Mouse (Mus musculus) natural killer cell, adult 2 months (primary cell): ENCODE results near the gene Prn.

Experiments used
- DNase-seq, 2 experiments: peaks; one replicate each; pipeline ENCODE4 v3.0.0; 2022; ENCODE audit warnings: low spot score in 2 of 2

The Prn gene

DNA sequence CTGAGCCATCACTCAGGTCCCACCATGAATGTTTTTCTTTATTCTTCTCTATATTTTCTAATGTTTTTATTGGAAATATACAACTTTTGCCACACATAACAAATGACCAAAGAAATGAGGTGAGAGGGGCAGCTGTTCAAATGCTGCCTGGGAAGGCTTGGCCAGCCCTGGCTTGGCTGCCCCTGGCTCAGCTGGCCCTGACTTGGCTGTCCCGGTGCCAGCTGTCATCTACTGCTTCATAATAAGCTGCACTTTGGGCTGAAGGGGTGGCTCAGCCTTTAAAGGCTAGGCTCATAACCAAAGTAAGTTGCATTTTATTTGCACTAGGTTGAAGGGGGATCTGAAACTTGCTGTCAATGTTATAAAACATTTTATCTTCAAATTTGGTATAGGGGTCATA lies 2.9 kb upstream of the Prn start:
- no peak for DNase-seq

DNA sequence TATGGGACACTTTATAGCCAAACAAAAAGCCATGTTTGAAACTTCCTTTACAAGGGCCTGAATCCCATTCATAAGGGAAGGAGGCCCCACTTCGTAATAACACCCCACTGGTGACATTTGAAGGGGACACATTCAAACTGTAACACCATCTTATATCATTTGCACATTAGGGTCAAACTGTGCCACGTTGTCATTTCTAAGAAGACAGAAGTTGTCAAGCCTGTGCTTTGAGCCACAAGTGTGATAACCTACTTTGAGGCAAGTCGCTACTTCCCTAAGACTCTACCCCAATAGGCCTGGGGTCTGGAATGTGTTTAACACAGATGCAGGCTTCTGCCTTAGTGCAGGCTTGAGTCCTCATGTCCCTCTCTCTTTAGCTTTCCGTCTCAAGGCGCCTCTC lies 2.4 kb upstream of the Prn start:
- no peak for DNase-seq

DNA sequence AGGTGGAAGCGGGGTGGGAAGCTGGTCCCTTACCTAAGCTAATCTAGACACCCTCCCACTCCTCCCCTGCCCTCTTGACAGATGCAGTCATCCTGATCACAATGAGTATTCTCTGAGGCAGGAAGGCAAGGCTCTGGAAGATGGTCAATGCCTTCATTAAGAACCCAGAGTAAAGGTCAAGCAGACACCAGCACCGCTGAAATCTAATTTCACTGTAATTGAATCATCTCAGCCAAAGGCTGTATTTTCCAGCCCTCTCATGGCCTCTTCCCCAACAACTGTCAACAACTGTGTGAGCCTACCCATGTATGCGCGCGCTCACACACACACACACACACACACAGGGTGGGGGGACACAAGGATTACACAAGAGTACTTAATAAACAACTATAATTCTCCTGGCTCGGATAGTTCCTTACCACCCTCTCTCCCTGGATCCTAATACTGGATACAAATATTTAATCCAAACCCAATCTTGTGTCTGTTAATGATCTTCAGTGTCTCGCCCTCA lies 1.4 kb upstream of the Prn start:
- DNase-seq: no peak

DNA sequence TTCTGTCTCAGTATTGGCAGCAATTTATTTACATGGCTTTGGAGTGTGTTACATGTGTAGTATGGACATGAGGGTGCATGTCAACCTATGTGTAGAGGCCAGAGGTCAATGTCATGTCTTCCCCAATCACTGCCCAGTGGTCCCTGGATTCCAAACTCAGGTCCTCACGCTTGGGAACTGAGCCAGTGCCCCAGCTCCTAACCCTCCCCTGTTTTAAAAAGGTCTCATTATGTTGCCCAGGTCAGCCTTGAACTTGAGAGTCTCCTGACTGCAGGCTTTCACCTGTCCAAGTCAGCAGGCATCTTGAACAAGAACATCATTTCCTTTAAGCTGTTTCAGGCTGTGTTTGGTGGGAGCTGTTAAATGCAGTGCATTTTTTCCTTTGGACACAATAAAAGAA lies 851 bp upstream of the Prn start:
- no peak for DNase-seq

DNA sequence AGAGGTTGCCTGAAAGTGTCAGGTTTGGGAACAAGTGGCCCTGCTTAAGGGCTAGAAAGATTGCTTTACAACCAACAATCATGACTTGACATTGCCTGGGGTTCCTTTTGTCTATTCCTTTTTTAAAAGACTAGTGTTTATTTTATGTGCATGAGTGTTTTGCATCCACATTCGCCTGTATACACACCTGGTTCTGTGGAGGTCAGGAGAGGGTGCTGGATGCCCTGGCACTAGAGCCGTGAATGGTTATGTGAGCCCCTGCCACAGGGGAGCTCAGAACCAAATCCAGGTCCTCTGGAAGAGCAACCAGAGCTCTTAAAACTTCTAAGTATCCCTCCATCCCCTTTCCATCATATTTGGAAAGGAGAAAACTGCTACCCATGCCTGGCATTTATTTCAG lies 1.1 kb downstream of the Prn start:
- no peak for DNase-seq

DNA sequence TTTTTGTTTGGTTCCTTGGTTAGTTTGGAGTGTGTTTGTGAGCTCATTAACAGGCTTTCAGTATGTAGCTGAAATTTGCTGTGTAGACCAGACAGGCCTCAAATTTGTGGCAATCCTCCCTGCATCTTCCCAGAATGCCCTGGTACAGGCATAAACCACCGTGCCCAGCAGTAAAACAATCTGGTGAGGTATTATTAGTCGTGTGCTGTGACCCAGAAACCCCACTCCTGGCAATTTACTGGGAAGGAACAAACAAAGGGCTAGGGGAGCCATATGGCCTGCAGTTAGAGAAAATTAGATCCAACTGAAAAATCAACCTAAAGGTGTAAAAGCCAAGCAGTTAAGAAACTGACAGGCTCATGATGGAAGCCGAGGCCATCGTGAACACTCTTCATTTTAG lies 1.6 kb downstream of the Prn start:
- DNase-seq: no peak

DNA sequence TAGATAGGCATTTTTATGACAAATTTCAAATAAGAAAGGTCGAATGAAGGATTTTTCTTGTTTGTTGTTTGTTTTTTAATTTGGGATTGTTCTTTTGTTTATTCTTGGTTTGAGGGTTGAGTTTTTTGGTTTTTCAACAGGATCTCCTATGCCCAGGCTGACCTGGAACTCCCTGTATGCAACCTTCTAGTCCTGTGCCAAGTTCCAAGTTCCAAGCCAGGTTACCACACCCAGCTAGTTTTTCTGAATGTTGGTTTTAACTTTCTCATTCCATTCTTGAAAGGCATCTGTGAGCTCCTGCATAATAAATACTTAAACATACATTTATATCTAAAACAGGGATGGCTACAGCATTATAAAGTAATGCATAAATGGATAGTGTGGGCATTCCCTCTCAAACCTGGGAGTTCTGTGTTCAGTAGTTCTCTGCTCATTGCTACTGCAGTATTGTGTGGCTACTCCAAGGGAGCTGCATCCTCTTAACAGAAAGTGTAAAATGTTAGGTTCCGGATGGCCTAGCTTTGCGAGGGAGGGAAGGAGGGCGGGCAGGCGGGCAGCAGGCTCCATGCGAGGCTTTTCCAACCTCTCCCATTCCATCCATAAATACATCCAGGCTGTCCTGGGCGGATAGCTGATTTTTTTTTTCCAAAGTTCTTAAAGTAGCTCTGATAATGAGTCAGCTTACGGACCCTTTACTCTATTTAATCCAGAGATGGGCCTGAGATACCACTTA lies 2.9 kb downstream of the Prn start:
- DNase-seq: no peak

DNA sequence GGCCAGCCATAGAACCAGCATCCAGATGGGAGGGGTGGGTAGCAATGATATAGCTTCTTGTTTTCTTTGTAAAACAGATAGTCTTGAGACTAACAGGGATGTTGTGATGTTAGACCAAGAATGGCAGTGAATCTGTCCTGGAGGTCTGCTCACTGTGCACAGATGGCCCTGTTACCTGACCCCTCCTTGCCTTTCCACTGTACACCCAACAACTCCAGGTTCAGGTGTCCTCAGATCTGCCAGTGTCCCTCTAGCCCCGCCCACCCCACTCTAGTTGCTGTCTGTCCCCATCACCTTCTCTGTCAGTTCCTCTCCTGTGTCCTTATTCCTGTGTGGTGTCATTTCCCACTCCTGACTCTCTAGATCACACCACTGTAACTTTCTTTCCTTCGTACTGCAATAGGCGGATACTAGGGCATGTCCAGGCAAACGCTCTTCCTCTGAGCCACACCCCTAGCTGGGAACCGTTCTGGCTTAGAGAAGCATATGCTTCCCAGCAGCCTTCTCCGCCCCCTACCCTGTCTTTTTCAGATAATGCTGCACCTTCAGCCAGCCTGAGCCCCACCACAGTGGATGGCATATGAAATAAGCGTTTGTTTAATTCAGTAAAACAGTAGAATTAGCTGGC lies 22.6 kb downstream of the Prn start:
- no peak for DNase-seq

DNA sequence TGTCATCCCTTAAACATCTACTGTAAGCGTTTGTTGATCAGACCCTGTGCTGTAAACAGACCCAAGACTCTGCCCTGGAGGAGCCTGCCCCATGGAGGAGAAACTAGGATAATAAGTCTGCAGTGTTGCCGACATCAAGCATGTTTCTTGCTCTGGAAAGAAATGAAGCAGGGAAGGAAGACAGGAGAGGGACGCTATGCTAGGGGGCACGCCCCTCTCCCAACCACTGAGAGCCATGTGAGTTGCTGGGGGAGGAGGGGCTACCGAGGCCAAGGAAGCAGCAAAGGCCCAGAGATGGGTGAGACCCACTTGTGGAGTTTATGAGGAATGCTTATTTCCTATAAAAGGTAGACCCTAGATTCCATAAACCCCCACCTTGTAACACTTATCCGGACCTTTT lies 23.3 kb downstream of the Prn start:
- no peak for DNase-seq

DNA sequence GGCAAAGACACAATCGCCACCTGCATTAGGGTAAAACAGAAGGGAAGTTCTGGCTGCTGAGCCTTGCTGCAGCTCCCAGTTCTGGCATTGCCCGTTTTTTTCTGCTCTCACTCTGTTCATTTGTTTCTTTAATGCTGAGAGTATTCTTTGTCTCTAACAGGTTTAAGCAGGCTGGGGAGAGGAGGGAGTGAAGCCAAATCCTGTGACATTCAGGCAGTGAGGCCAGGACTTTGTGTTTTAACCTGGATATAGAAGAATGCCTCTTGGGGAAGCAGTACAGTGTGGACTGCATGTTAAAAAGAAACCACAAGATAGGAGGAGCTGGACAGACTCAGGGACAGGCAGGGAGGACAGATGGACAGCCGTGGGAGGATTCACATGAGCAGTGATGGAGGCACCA lies 23.8 kb downstream of the Prn start:
- no peak for DNase-seq

DNA sequence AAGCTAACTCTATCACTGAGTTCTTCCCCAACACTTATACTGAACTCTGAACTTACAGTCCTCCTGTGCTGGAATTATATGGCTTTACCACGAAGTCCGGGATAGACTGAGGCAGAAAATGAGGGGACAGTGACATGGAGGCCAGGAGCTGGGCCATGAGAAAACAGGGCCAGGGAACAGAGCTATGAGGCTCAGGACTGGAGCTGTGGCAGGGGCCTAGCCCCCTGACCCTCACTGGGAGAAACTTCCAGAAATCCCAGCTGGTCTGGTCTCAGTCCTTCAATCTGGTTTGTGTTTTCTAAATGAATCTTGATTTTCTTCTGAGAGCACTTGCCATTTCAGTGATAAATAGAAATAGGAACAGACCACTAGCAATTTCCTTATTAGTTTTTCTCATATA lies 24.5 kb downstream of the Prn start:
- DNase-seq: no peak

DNA sequence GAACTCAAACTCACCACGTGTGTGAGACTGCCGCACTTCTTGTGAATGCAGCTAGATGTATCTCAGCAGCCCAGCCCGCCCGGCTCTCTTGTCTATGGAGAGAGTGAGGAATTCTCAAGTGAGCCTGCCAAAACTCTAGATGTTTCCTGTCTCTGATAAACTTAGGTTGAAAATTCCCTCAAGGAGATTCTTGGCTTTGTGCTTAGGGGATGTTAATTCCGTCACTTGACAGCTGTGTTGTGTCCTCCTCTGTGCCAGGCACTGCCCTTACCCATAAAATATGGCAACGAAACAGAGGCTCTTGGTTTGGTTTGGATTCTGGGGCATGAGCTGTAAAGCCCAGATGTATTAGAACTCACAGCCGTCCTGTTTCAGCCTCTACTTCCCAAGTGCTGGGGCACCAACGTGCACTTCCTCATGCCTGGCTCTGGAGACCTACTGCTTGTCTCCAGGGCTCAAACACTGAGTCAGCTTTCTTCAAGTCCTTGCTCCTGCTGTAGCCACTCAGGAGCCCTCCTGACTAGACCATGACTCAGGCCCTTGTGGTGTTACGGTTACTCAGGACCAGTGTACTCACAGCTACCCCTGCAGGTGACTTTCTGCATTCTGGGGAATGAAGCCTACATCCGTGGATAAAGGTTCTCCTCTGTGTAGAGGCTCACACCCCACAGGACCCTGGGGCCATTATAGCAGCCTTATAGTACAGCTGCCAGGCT lies 25.8 kb downstream of the Prn start:
- no peak for DNase-seq

DNA sequence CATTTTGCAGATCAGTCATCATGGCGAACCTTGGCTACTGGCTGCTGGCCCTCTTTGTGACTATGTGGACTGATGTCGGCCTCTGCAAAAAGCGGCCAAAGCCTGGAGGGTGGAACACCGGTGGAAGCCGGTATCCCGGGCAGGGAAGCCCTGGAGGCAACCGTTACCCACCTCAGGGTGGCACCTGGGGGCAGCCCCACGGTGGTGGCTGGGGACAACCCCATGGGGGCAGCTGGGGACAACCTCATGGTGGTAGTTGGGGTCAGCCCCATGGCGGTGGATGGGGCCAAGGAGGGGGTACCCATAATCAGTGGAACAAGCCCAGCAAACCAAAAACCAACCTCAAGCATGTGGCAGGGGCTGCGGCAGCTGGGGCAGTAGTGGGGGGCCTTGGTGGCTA lies 26.7 kb downstream of the Prn start:
- no peak for DNase-seq

DNA sequence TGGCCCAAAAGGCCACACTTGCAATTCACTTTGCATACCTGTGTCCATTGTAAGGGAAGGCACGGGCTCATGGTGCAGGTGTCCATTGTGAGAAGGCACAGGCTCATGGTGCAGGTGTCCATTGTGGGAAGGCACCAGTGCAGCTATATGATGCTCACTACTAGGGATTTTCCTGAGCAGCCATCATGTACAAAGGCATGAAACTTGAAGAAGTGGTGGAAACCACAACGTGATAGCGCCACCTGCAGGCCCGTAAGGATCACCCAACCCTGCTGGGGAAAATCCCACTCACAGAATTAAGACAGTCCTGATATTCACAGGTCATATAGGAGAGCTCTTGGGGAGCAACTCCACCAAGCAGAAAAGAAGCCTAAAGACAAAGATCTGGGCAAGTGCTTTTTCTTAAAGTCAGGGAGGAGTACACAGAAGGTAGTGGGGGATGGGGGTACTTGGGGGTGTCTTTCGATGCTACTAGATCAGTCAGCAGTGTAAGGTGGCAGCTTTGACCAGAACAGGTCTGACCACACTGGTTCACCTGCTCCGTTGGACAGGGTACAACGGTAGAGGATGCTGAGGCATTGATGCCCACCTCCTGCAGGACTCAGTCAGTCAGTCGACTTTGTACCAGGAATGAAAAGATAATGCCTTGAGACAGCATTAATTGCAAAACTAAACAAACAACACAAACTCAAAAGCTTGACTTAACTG lies 29.8 kb downstream of the Prn start:
- peak; percentile 21 to 52 for DNase-seq

DNA sequence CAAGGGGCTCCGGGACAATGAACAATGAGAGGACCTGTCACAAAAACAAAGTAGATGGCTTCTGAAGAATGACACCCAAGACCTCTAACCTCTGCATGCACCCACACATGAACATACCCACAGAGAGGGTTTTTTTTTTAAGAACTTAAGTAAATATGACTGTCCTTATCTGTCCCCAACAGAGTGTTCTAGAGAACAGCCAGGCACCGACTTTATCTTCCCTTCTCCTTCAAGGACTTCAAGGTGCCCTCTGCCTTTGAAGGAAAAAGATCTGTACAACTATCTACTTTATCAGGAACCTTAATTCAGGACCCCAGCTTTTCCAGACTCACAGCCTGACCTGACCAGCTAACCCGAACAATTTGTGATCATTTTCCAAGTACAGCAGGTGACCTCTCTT lies 30.7 kb downstream of the Prn start:
- no peak for DNase-seq

DNA sequence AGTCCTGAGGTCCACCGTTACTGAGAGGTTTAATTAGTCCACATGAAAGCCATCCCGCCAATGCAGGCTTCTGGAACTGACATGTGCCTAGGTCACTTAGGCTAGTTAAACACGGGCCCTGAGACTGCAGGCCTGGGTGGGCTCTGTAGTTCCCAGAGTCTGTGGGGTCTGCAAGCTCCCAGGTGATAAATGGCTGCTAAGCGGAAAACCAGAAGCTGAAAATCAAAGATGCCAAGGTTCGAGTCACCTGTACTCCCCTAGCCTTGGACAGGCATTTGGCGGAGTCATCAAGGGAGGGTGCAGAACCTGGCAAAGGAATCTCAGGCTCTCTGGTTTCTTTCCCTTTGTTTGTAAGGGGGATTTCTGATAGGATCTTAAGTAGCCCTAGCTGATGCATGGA lies 31.7 kb downstream of the Prn start:
- no peak for DNase-seq

DNA sequence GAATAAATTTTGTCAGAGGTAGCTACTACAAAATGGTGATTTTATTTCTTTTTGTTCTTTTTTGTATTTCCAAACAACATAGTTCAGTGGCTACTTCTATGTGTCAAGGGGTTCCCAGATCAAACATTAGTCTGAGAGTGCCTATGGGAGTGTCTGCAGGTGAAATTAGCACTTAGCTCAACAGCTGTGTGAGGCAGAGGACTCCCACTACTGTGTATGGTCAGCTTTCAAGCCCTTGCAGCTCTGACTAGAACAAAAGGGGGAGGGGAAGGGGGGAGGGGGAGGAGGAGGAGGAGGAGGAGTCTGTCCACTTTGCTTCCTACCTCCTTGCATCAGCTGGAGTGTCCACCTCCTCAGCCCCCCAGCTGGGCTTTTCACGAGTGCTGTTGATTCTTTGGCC lies 34.6 kb downstream of the Prn start:
- no peak for DNase-seq

DNA sequence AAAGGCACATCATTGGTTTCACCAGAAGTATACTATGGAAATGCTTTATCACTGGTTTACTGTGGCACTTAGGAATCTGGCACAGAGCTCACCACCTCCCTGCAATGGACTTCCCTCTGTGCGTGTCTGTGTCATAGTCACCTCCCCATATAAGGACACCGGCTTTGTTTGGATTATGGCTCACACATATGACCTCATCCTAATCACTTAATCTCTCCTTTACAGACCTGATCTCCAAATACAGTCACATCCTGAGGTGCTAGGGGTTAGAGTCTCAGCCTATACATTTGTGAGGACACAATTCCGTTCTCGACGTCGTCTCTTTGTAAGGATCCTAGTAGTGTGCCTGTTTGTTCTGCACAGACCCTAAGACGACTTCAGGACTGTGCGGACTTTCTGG lies 35.5 kb downstream of the Prn start:
- DNase-seq: no peak

DNA sequence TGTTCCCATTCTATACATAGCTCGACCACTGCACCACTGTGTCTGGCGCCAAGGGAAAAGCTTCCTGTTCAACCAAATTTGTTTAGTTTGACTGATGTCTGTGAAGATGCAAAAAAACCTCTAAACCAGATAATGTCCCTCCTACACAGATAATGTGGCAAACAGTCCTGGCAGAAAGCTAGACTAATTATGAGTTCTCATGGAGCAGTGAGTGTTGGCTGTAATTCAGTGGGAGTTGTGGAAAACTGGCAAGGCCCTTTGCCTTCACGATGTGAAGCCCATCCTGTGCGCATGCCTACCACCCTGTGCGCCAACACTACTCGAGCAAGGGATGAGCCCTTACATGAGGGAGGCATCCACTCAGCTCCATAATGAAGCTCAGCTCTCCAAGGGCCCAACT lies 36.0 kb downstream of the Prn start:
- no peak for DNase-seq

DNA sequence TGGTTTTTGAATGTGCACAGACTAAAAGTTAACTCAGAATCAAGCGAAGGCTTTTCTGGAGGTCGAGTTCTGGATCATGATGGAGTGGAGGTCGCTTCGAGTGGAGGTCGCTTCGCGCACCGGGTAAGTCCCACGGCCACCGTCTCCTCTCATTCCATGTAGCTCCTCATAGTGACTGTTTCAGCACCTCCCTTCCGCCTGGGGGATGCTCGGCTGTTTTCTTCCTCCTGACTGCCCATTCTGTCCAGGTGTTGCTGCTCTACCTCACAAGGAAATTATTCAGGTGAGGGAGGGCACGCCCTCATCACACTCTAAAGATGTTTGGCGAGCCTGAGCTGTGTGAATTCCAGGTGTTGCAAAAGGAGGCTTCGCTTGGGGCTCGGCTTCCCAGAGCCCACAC lies 36.6 kb downstream of the Prn start:
- DNase-seq: no peak

DNA sequence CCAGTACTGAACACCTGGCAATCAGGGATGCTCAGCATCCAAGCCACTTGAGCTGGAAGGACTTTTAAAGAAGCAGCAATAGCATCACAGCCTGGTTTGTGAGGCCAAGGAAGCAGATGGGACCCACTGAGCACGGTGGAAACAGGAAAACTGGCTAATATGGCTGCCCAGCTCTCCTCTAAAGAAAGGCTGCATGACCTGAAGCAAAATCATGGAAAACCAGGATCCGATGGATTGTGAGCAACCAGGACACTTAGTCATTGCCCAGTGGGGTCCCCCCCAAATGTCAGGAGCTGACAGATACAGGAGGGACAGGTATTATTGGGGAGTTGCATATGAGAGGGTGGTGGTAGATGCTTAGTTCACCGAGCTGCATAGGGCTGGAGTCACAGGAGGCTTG lies 38.4 kb downstream of the Prn start:
- DNase-seq: no peak

DNA sequence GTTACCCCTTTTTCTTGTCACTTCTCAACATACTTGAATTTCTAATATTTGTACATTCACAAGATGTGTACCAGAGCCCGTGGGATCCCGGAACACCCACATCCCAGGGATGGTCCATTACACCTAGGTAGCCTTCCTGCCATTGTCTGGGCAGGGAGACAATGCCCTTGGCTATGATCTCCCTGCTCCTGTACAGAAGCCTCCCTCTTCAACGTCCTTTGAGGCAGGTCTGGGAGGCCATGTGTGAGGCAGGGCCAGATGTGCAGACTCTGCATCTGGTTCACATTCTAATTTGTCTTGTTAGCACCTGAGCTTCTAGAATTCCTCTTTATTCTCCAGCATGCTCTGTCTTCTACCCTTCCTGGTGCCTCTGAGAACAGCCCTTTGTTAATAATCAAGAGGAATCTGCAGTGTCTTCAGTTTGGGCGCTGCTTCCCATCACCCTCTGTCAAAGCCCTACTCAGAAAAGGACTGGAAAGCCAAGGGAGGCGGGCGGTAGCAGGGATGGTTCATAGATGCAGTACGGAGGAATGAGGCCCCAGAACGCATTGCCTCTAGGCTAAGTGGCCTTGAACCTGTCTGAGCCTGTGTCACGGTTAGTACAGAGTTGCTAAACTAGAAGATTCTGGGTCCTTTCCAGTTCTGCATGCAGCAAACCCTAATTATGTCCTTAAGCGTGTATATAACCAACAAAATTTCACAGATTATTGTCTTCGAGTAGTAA lies 39.3 kb downstream of the Prn start:
- DNase-seq: no peak
